Mouse (Mus musculus): Measurements from ENCODE around the gene Dusp10.

DNA sequence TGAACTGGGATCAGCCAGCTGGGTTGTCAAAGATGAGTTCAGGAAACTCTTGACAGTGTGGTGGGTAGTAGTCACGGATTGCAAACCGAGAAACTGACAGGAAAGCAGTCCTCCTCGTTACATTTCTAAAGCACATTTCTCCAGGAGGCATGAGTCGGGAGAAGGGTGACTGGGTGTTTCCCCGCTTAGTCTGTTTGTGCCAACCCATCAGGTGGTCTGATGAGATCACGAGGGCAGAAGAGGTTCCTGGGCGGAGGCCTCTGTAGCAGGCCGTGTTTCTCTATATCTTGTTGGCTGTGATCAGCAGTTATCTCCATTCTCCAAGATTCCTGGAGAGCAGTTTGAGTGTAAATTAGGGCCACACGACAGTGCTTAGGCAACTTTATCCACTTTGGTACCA is 29.6 kb downstream of the Dusp10 start:
- no peak for TF ChIP-seq HCFC1 (IDR thresholded peaks at IDR 0.05; ENCODE audit: borderline replicate concordance, insufficient read depth, low read length)
- TF ChIP-seq ZC3H11A (IDR thresholded peaks at IDR 0.05; ENCODE audit: borderline replicate concordance, low read depth, low read length): no peak
- TF ChIP-seq ZNF384 (IDR thresholded peaks at IDR 0.05; ENCODE audit: low read depth, low read length): no peak
- TF ChIP-seq MAFK (IDR thresholded peaks at IDR 0.05; ENCODE audit: insufficient read depth, low read depth, low read length): no peak
